Mouse (Mus musculus) left cerebral cortex, adult 18-20 months (tissue): ENCODE measurements around the gene Fgf9. TPM values are rescaled to one million over a fixed set of nuclear protein-coding genes. Genes with fewer than 3 reads are reported as not detected.
A peak's percentile ranks its signal among the peaks of the same experiment; 100 is the strongest.

Experiments
- DNase-seq, 2 experiments: peaks; one replicate each; pipeline ENCODE4 v3.0.0; 2021 to 2022; ENCODE audit warnings: low spot score in 2 of 2, mixed read lengths in 1 of 2
- total RNA-seq, 2 experiments: library from RNA; stranded (reverse); gene quantifications; 2 replicates each; pipeline ENCODE4 v1.2.3; 2021

Gene Fgf9
- total RNA-seq, 2 experiments from 2014 or later, result 22.5 to 25.3 TPM

- no peak for DNase-seq
Measured at GRCm38 (mm10) chr14:58084240-58084639, 13.9 kb downstream of the Fgf9 start.

GRCm38 (mm10) chr14:58087326-58087725, 17.0 kb downstream of the Fgf9 start:
- DNase-seq, result no peak

- peak in 1 of 2 experiments; percentile 12 for DNase-seq
Measured at GRCm38 (mm10) chr14:58089486-58089885, 19.1 kb downstream of the Fgf9 start.

GRCm38 (mm10) chr14:58091321-58091720, 21.0 kb downstream of the Fgf9 start:
- DNase-seq, result no peak

- DNase-seq, result no peak
Measured at GRCm38 (mm10) chr14:58099599-58099998, 29.3 kb downstream of the Fgf9 start.

- DNase-seq, result no peak
Measured at GRCm38 (mm10) chr14:58101298-58101697, 31.0 kb downstream of the Fgf9 start.

- DNase-seq, result no peak
Measured at GRCm38 (mm10) chr14:58104266-58104665, 33.9 kb downstream of the Fgf9 start.

- DNase-seq, result no peak
Measured at GRCm38 (mm10) chr14:58105596-58105995, 35.2 kb downstream of the Fgf9 start.

- no peak for DNase-seq
Measured at GRCm38 (mm10) chr14:58109601-58110000, 39.3 kb downstream of the Fgf9 start.

GRCm38 (mm10) chr14:58111562-58111961, 41.2 kb downstream of the Fgf9 start:
- DNase-seq, result no peak

GRCm38 (mm10) chr14:58112341-58112740, 42.0 kb downstream of the Fgf9 start:
- DNase-seq, result no peak

- DNase-seq, result no peak
Measured at GRCm38 (mm10) chr14:58113180-58113579, 42.8 kb downstream of the Fgf9 start.

GRCm38 (mm10) chr14:58114146-58114545, 43.8 kb downstream of the Fgf9 start:
- DNase-seq, result no peak

- no peak for DNase-seq
Measured at GRCm38 (mm10) chr14:58124625-58125024, 54.3 kb downstream of the Fgf9 start.

- DNase-seq, result no peak
Measured at GRCm38 (mm10) chr14:58126508-58126907, 56.2 kb downstream of the Fgf9 start.

- DNase-seq, result no peak
Measured at GRCm38 (mm10) chr14:58139506-58140055, 69.2 kb downstream of the Fgf9 start.

- peak in 1 of 2 experiments; percentile 1 for DNase-seq
Measured at GRCm38 (mm10) chr14:58149637-58150470, 79.5 kb downstream of the Fgf9 start.

GRCm38 (mm10) chr14:58150471-58150855, 80.1 kb downstream of the Fgf9 start:
- DNase-seq, result no peak

- no peak for DNase-seq
Measured at GRCm38 (mm10) chr14:58152110-58152509, 81.8 kb downstream of the Fgf9 start.

GRCm38 (mm10) chr14:58153470-58154416, 83.4 kb downstream of the Fgf9 start:
- no peak for DNase-seq

- no peak for DNase-seq
Measured at GRCm38 (mm10) chr14:58160624-58161023, 90.3 kb downstream of the Fgf9 start.
